Mouse (Mus musculus) adrenal gland, adult 2 months (tissue): ENCODE measurements at regions not wholly inside any gene's neighbourhood (a gene's known extent, or its start where the extent isn't known, plus 50 kb on each side); places are given as distances from the start of the nearest gene placed in this dataset.

ENCODE experiments used
- DNase-seq: peaks from one replicate; pipeline ENCODE4 v3.0.0; 2021

DNA sequence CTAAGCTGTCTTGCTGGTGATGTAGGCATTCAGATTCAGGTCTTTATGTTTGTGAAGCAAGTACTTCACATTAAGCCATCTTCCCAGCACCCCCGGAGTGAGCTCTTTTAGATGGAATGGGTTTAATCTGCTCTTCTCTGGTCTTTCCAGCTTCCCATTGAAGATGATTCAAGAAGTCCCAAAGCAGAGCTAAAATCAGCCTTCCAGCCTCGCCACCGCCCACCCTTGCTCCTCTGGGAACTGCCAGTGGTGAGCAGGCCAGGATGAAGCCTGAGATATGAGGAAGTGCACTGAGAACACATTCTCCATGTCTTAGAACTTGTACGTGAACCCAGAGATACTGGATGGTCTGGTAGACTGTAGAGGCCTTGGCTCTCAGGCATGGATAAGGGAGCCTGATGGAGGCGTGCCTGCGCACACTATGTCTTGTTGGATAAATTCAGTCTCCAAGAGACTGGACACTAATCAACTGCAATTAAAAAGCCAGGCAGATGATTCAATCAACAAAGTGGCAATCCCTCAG, 51.3 kb upstream of the Mrtfb start:
- DNase-seq, result no peak

GRCm38 (mm10) chr16:13205855-13206254, 50.4 kb upstream of the Mrtfb start:
- DNase-seq, result peak; percentile 65
